Mouse (Mus musculus) kidney, embryonic 14.5 days (tissue): ENCODE measurements around the gene Plekha5. TPM values are rescaled to one million over a fixed set of nuclear protein-coding genes. Genes with fewer than 3 reads are reported as not detected.

Source experiments
- ATAC-seq: fragments of 200-750 bp; cut with Nextera tagmentation; 2 replicates; pipeline ENCODE4 v1.8.0; 2017; ENCODE audit warnings: moderate number of reproducible peaks, mild to moderate bottlenecking, moderate TSS enrichment, moderate library complexity; ENCODE audit not compliant: low FRiP score, low TSS enrichment
- H3K27ac ChIP-seq: fragments of 300-500 bp; sonication (generic); 2 replicates; pipeline ENCODE4 v1.5.1; 2014; ENCODE audit warnings: low read depth, mild to moderate bottlenecking, low read length, moderate library complexity, mixed read lengths
- H3K27me3 ChIP-seq: fragments of 300-500 bp; sonication (generic); 2 replicates; pipeline ENCODE4 v1.6.1; 2014; ENCODE audit warnings: mild to moderate bottlenecking, low read length; ENCODE audit not compliant: control insufficient read depth, insufficient read depth
- H3K36me3 ChIP-seq: fragments of 300-500 bp; sonication (generic); 2 replicates; pipeline ENCODE4 v1.6.1; 2014; ENCODE audit warnings: low read length, mixed read lengths; ENCODE audit not compliant: control insufficient read depth, insufficient read depth
- H3K4me1 ChIP-seq: fragments of 300-500 bp; sonication (generic); 2 replicates; pipeline ENCODE4 v1.6.1; 2014; ENCODE audit warnings: low read length, mixed read lengths; ENCODE audit not compliant: control insufficient read depth, insufficient read depth
- H3K4me2 ChIP-seq: fragments of 300-500 bp; sonication (generic); replicated peaks from 2 replicates; pipeline ENCODE4 v1.6.1; 2014; ENCODE audit warnings: low read depth, mild to moderate bottlenecking, low read length
- H3K4me3 ChIP-seq: fragments of 300-500 bp; sonication (generic); 2 replicates; pipeline ENCODE4 v1.5.1; 2014; ENCODE audit warnings: mild to moderate bottlenecking, low read length
- H3K9ac ChIP-seq: fragments of 300-500 bp; sonication (generic); 2 replicates; pipeline ENCODE4 v1.6.1; 2014; ENCODE audit warnings: low read depth, mild to moderate bottlenecking, low read length, moderate library complexity
- H3K9me3 ChIP-seq: fragments of 300-500 bp; sonication (generic); 2 replicates; pipeline ENCODE4 v1.6.1; 2016; ENCODE audit warnings: low read length; ENCODE audit not compliant: control insufficient read depth
- WGBS: fragments of 180-500 bp; shearing (Covaris S2); extraction: QIAGEN DNeasy Blood & Tissue Kit; methylation state at CpG from one replicate; pipeline ENCODE4 v1.1.7; 2014; 5-methylcytosine and 5-hydroxymethylcytosine counted together
- polyA plus RNA-seq: library from polyadenylated mRNA; unstranded; fragments of >200 nt; fragmentation: Nextera tagmentation; extraction: Ambion mirVana; gene quantifications from 2 replicates; pipeline ENCODE4 v1.2.1, GENCODE M21; 2014

The Plekha5 gene
- polyA plus RNA-seq, 1 experiment from 2014 or later, result 63.4 TPM

GRCm38 (mm10) chr6:140423041-140423845 lies 611 bp upstream of the Plekha5 start:
- H3K4me2 ChIP-seq, result peak overlapping the region; percentile 67
- H3K9me3 ChIP-seq, result peaks cover 6% of the 10 kb centered on the region; the same call in 1 of the 2 replicates
- H3K27ac ChIP-seq, result peak overlapping the region; percentile 62; the same call in 1 of the 2 replicates
- no peaks in the 10 kb centered on the region for H3K27me3 ChIP-seq
- H3K9ac ChIP-seq, result peak overlapping the region; percentile 97
- H3K4me1 ChIP-seq, result peaks cover 5% of the 10 kb centered on the region; the same call in 1 of the 2 replicates
- WGBS, result 12% methylated on average over 26 of the region's 29 CpGs
- no peak for ATAC-seq
- H3K36me3 ChIP-seq, result 0 out of 2 replicates have a peak, but pooled peaks cover under 1% of the 10 kb centered on the region
- peak overlapping the region; percentile 98 for H3K4me3 ChIP-seq

- ATAC-seq, result peak; percentile 88
- H3K27ac ChIP-seq, result peak overlapping the region; percentile 90
- peak overlapping the region; percentile 98 for H3K4me3 ChIP-seq
- peaks cover 5% of the 10 kb centered on the region; the same call in 1 of the 2 replicates for H3K4me1 ChIP-seq
- WGBS, result under 1% methylated on average over 58 of the region's 72 CpGs
- H3K9me3 ChIP-seq, result peaks cover 6% of the 10 kb centered on the region; the same call in 1 of the 2 replicates
- 0 out of 2 replicates have a peak, but pooled peaks cover 12% of the 10 kb centered on the region for H3K36me3 ChIP-seq
- no peaks in the 10 kb centered on the region for H3K27me3 ChIP-seq
- H3K4me2 ChIP-seq, result peak overlapping the region; percentile 67
- H3K9ac ChIP-seq, result peak overlapping the region; percentile 97
These were observed 542 bp downstream of the Plekha5 start for GRCm38 (mm10) chr6:140424201-140424990.

- H3K9me3 ChIP-seq, result no peaks in the 10 kb centered on the region
- WGBS, result 1% methylated on average over 17 of the region's 17 CpGs
- peak overlapping the region; percentile 98 for H3K4me3 ChIP-seq
- peak overlapping the region; percentile 67 for H3K4me2 ChIP-seq
- peaks cover 13% of the 10 kb centered on the region for H3K36me3 ChIP-seq
- peak overlapping the region; percentile 90 for H3K27ac ChIP-seq
- no peak for ATAC-seq
- H3K27me3 ChIP-seq, result no peaks in the 10 kb centered on the region
- peak overlapping the region; percentile 97 for H3K9ac ChIP-seq
- peaks cover 5% of the 10 kb centered on the region; the same call in 1 of the 2 replicates for H3K4me1 ChIP-seq
These were observed 1.1 kb downstream of the Plekha5 start for GRCm38 (mm10) chr6:140424991-140425361.

GRCm38 (mm10) chr6:140429236-140429635 lies 5.4 kb downstream of the Plekha5 start:
- WGBS, result 89% methylated on average over 8 of the region's 8 CpGs
- Histone ChIP-seq H3K27ac (no peak overlapping the region), H3K9me3 (no peaks in the 10 kb centered on the region), H3K9ac (no peak overlapping the region), H3K36me3 (peaks cover 35% of the 10 kb centered on the region), H3K27me3 (no peaks in the 10 kb centered on the region), H3K4me3 (no peak overlapping the region), H3K4me2 (no peak overlapping the region), H3K4me1 (peaks cover 5% of the 10 kb centered on the region; the same call in 1 of the 2 replicates)
- no peak for ATAC-seq

- Histone ChIP-seq H3K27me3 (no peaks in the 10 kb centered on the region), H3K4me2 (no peak overlapping the region), H3K4me1 (no peaks in the 10 kb centered on the region), H3K9me3 (no peaks in the 10 kb centered on the region), H3K9ac (no peak overlapping the region), H3K36me3 (peaks cover 45% of the 10 kb centered on the region), H3K4me3 (no peak overlapping the region), H3K27ac (no peak overlapping the region)
- no peak for ATAC-seq
- 96% methylated on average over 9 of the region's 9 CpGs for WGBS
These were observed 8.5 kb downstream of the Plekha5 start for GRCm38 (mm10) chr6:140432363-140432762.

GRCm38 (mm10) chr6:140443374-140443773 lies 19.5 kb downstream of the Plekha5 start:
- WGBS, result 95% methylated on average over 5 of the region's 5 CpGs
- H3K36me3 ChIP-seq, result no peaks in the 10 kb centered on the region; the same call in 1 of the 2 replicates
- ATAC-seq, result 0 out of 2 replicates have a peak, but pooled peaks have one; percentile 24

GRCm38 (mm10) chr6:140444147-140444546 lies 20.3 kb downstream of the Plekha5 start:
- H3K4me3 ChIP-seq, result no peak overlapping the region
- peaks cover under 1% of the 10 kb centered on the region; the same call in 1 of the 2 replicates for H3K36me3 ChIP-seq
- H3K4me2 ChIP-seq, result no peak overlapping the region
- no peak overlapping the region for H3K9ac ChIP-seq
- 0 out of 2 replicates have a peak, but pooled peaks cover 3% of the 10 kb centered on the region for H3K4me1 ChIP-seq
- H3K27ac ChIP-seq, result no peak overlapping the region
- 79% methylated on average over 7 of the region's 7 CpGs for WGBS
- H3K9me3 ChIP-seq, result no peaks in the 10 kb centered on the region
- no peaks in the 10 kb centered on the region for H3K27me3 ChIP-seq
- no peak for ATAC-seq

More at GRCm38 (mm10) chr6:140443374-140443773, 19.5 kb downstream of the Plekha5 start:
- H3K4me3 ChIP-seq, result no peak overlapping the region
- no peaks in the 10 kb centered on the region for H3K9me3 ChIP-seq
- no peak overlapping the region for H3K27ac ChIP-seq
- no peak overlapping the region for H3K4me2 ChIP-seq
- no peak overlapping the region for H3K9ac ChIP-seq
- 0 out of 2 replicates have a peak, but pooled peaks cover 3% of the 10 kb centered on the region for H3K4me1 ChIP-seq
- no peaks in the 10 kb centered on the region for H3K27me3 ChIP-seq

- Histone ChIP-seq H3K4me3 (no peak overlapping the region), H3K4me2 (no peak overlapping the region), H3K36me3 (peaks cover 2% of the 10 kb centered on the region; the same call in 1 of the 2 replicates), H3K9me3 (no peaks in the 10 kb centered on the region), H3K27me3 (no peaks in the 10 kb centered on the region), H3K4me1 (0 out of 2 replicates have a peak, but pooled peaks cover 3% of the 10 kb centered on the region), H3K9ac (no peak overlapping the region), H3K27ac (no peak overlapping the region)
- ATAC-seq, result no peak
- 47% methylated on average over 10 of the region's 10 CpGs for WGBS
These were observed 21.1 kb downstream of the Plekha5 start for GRCm38 (mm10) chr6:140444855-140445465.
